Mouse (Mus musculus): Measurements from ENCODE around the gene Pde4b. TPM values are rescaled to one million over a fixed set of nuclear protein-coding genes. Genes with fewer than 3 reads are reported as not detected.
A peak's percentile ranks its signal among the peaks of the same experiment; 100 is the strongest.

Pde4b gene
- polyA plus RNA-seq, 1 experiment from 2014 or later, result 12.1 TPM

DNA sequence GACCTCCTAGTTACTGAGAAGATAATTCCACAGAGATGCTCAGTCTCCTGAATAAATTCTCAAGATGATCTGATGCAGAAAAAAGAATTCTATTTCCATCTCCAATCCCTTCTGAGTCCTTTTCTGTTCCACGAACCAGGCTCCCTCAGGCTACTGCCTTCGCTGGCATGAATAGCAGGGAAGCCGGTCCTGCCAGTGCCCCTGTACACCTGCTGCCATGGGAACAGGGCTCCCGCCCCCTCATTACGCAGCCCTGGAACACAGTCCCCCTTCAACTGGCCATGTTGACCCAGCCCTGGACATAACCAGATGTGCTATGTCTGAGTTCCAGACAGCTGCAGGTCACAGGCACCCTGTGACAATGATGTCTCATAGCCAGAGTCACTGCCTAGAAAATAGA, 535.6 kb downstream of the Pde4b start:
- 70% methylated on average over 5 of the region's 5 CpGs for WGBS
- Histone ChIP-seq H3K4me3 (replicated peaks) (no peak overlapping the region), H3K36me3 (no peaks in the 10 kb centered on the region), H3K9ac (no peak overlapping the region), H3K27ac (no peak overlapping the region), H3K4me1 (no peaks in the 10 kb centered on the region), H3K27me3 (replicated peaks) (no peaks in the 10 kb centered on the region), H3K9me3 (no peaks in the 10 kb centered on the region), H3K4me2 (no peak overlapping the region)
- ATAC-seq (ENCODE audit: insufficient read depth, low FRiP score, low read depth), result no peak

DNA sequence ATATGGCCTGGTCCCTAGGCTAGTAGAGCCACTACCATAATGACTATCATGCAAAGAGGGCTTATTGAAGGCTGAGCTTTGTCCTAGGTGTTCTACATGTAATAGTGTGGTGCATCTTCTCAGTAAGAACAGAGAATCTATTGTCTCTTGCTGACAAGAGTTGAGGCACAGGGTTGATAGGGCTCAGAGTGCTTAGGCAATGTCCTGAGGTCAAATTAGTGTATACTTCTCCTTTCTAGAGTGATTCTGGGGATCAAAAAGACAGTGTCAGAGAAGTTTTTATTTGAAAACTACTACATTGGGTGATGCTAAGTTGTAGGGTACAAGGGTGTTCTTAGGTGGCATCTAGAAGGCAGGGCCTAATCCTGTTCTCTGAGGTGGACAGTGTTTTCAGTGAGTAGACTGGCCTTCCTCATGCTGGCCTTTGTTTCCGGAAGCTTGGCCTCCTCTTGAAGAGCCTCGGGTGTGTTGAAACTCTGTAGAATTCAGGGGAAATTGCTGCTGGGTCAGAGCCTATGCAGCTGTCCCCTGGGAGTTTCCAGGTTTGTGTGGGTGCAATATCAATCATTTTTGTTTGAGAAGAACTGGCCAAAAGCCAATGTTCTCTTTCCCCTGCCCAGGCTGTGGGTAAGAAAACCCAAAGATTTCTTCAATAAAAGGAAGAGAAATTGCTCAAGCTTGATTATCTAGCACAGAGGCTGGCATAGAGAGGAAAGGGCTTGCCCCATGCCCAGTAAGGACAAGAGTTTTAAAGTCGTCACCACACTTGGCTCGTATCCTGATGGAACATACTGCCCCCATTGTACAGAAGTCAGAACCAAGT, 536.7 kb downstream of the Pde4b start:
- Histone ChIP-seq H3K27me3 (replicated peaks) (no peaks in the 10 kb centered on the region), H3K4me1 (no peaks in the 10 kb centered on the region), H3K27ac (no peak overlapping the region), H3K4me2 (no peak overlapping the region), H3K4me3 (replicated peaks) (no peak overlapping the region), H3K9me3 (no peaks in the 10 kb centered on the region), H3K9ac (no peak overlapping the region), H3K36me3 (no peaks in the 10 kb centered on the region)
- 74% methylated on average over 4 of the region's 4 CpGs for WGBS
- ATAC-seq (ENCODE audit: insufficient read depth, low FRiP score, low read depth), result peak; percentile 39; the same call in 1 of the 2 replicates

DNA sequence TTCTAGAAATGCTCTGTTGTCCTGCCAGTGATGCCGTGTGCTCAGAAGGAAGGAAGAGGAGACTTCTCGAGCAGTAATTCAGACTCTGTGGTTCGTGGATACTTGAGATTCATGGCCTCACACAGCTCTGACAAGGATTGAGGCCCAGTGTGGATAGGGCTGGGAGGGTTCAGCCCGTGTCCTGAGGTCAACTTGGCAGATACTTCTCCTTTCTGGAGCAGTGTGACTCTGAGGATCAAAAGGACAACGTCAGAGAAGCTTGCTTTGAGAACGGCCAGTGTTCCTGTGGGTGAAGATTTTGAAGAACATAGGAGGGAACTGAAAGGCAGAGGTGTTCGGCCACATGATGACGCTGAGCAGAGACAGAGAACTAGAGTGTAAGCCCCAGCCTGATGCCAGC, 537.6 kb downstream of the Pde4b start:
- Histone ChIP-seq H3K27me3 (replicated peaks) (no peaks in the 10 kb centered on the region), H3K27ac (no peak overlapping the region), H3K4me3 (replicated peaks) (no peak overlapping the region), H3K4me1 (no peaks in the 10 kb centered on the region), H3K36me3 (no peaks in the 10 kb centered on the region), H3K4me2 (no peak overlapping the region), H3K9ac (no peak overlapping the region), H3K9me3 (no peaks in the 10 kb centered on the region)
- ATAC-seq (ENCODE audit: insufficient read depth, low FRiP score, low read depth), result no peak
- WGBS, result 68% methylated on average over 8 of the region's 8 CpGs

- H3K9ac ChIP-seq, result no peak overlapping the region
- H3K27me3 ChIP-seq (replicated peaks), result no peaks in the 10 kb centered on the region
- WGBS, result 70% methylated on average over 4 of the region's 4 CpGs
- H3K27ac ChIP-seq, result no peak overlapping the region
- ATAC-seq (ENCODE audit: insufficient read depth, low FRiP score, low read depth), result no peak
- no peaks in the 10 kb centered on the region for H3K9me3 ChIP-seq
- H3K4me3 ChIP-seq (replicated peaks), result no peak overlapping the region
- no peak overlapping the region for H3K4me2 ChIP-seq
- H3K4me1 ChIP-seq, result no peaks in the 10 kb centered on the region; the same call in 1 of the 2 replicates
- H3K36me3 ChIP-seq, result no peaks in the 10 kb centered on the region
These were observed 540.5 kb downstream of the Pde4b start for GRCm38 (mm10) chr4:102627799-102628198.

DNA sequence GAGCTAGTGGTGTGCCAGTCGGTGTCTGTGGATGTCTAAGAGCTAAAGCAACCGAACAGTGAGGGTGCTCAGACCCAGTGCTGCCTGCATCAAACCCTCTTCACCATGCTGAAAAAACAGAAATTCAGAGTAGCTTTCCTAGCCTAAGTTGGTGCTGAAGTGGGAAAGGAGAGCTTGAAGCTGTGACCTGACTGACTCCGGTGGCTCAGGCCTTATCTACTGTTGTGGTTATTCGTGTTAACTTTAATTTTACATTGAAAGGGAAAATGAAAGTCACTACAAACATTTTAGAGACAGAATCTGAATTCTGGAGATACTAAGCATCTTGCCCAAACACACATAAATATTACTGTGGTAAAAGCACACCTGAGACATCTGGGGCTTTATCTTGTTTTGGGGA, 542.3 kb downstream of the Pde4b start:
- Histone ChIP-seq H3K4me3 (replicated peaks) (no peak overlapping the region), H3K36me3 (no peaks in the 10 kb centered on the region), H3K4me1 (no peaks in the 10 kb centered on the region; the same call in 1 of the 2 replicates), H3K4me2 (no peak overlapping the region), H3K27ac (no peak overlapping the region), H3K27me3 (replicated peaks) (no peaks in the 10 kb centered on the region), H3K9ac (no peak overlapping the region), H3K9me3 (no peaks in the 10 kb centered on the region)
- WGBS, result 70% methylated on average over 4 of the region's 4 CpGs
- ATAC-seq (ENCODE audit: insufficient read depth, low FRiP score, low read depth), result no peak

GRCm38 (mm10) chr4:102630261-102630660, 542.9 kb downstream of the Pde4b start:
- Histone ChIP-seq H3K27ac (no peak overlapping the region), H3K4me1 (no peaks in the 10 kb centered on the region; the same call in 1 of the 2 replicates), H3K9ac (no peak overlapping the region), H3K36me3 (no peaks in the 10 kb centered on the region), H3K4me2 (no peak overlapping the region), H3K9me3 (no peaks in the 10 kb centered on the region), H3K4me3 (replicated peaks) (no peak overlapping the region), H3K27me3 (replicated peaks) (no peaks in the 10 kb centered on the region)
- 35% methylated on average over 6 of the region's 6 CpGs for WGBS
- ATAC-seq (ENCODE audit: insufficient read depth, low FRiP score, low read depth), result no peak

DNA sequence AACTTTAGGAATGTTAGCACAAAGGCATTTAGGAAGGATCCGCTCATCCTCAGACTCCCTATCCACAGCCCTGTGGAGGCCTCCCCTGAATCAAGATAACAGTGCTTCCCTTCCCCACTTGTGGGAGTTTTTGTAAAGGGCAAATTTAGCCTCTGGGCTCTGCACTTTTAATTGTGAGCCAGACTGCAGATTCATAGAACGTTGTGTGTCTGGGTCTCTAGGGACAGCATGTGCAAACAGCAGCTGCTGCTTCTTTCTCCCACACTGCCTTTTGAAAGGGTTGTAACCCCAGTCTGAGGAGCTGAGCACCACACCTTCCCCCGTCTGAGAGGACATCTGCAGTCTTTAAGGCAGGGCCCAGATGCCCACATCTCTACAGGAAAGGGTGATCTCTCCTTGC, 544.3 kb downstream of the Pde4b start:
- WGBS, result 48% methylated on average over 3 of the region's 3 CpGs
- ATAC-seq (ENCODE audit: insufficient read depth, low FRiP score, low read depth), result no peak

DNA sequence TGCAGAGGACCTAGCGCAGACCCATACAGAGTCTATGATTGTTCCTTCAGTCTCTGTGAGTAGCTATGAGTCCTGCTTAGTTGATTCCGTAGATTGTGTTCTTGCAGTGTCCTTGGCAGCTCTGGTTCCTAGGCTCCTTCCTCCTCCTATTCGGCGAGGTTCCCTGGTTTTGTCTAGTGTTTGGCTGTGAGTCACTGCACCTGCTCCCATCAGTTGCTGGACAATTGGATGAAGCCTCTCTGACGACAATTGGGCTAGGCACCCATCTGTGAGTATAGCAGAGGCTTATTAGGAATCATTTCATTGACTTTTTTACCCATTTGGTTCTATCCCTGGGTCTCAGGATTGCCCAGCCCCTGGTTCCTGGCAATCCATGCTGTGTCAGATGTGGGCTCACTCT, 545.9 kb downstream of the Pde4b start:
- H3K27me3 ChIP-seq (replicated peaks), result no peaks in the 10 kb centered on the region
- H3K36me3 ChIP-seq, result no peaks in the 10 kb centered on the region
- no peaks in the 10 kb centered on the region; the same call in 1 of the 2 replicates for H3K4me1 ChIP-seq
- no peak overlapping the region for H3K4me3 ChIP-seq (replicated peaks)
- no peak overlapping the region for H3K9ac ChIP-seq
- no peak for ATAC-seq (ENCODE audit: insufficient read depth, low FRiP score, low read depth)
- WGBS, result 89% methylated on average over 5 of the region's 5 CpGs
- no peaks in the 10 kb centered on the region for H3K9me3 ChIP-seq
- H3K4me2 ChIP-seq, result no peak overlapping the region
- H3K27ac ChIP-seq, result no peak overlapping the region

More for the DNA sequence above, 544.3 kb downstream of the Pde4b start:
- Histone ChIP-seq H3K36me3 (no peaks in the 10 kb centered on the region), H3K4me3 (replicated peaks) (no peak overlapping the region), H3K27me3 (replicated peaks) (no peaks in the 10 kb centered on the region), H3K27ac (no peak overlapping the region), H3K9ac (no peak overlapping the region), H3K4me1 (no peaks in the 10 kb centered on the region; the same call in 1 of the 2 replicates), H3K4me2 (no peak overlapping the region), H3K9me3 (no peaks in the 10 kb centered on the region)

DNA sequence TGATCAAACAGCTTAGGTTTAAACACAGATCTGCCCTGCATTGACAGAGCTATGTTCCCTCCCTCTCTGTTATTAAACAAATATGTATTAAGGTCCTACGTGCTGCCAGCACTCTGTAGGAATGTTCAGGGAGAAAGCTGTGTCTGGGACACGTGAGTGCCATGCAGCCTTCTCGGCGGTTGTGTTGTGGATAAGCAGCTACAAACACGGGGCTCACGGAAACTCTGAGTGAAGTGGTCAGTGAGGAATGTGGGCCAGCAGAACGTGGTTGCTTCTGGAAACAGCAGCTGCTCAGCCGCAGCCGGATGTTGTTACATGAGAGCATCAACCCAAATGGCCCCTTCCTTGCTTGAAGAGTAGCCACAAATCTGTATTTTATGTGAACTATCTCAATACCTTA, 547.9 kb downstream of the Pde4b start:
- peak; percentile 82; the same call in 1 of the 2 replicates for ATAC-seq (ENCODE audit: insufficient read depth, low FRiP score, low read depth)
- H3K27me3 ChIP-seq (replicated peaks), result no peaks in the 10 kb centered on the region
- H3K4me2 ChIP-seq, result no peak overlapping the region
- H3K9me3 ChIP-seq, result no peaks in the 10 kb centered on the region
- H3K9ac ChIP-seq, result no peak overlapping the region
- H3K27ac ChIP-seq, result 0 out of 2 replicates have a peak overlapping the region, but pooled peaks have one; percentile 38
- WGBS, result 20% methylated on average over 9 of the region's 9 CpGs
- no peak overlapping the region for H3K4me3 ChIP-seq (replicated peaks)
- no peaks in the 10 kb centered on the region for H3K36me3 ChIP-seq
- H3K4me1 ChIP-seq, result no peaks in the 10 kb centered on the region; the same call in 1 of the 2 replicates

DNA sequence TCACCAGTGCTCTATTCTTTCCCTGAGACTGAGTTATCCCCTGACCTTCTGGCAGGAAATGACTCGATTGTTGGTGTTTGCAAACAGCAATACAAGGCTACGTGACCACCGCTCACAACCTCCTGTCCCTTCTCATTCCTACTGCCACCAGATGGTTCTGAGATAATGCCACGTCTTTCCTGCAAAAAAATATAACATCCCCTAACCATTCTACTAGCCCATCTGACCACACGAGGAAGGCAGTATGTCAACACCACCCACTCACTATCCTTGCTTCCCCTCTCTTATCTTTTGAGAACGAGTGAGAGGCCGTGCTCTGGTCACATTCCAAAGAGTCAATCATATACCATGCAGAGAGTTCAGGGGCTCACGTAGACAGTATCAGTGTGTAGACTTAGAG, 548.6 kb downstream of the Pde4b start:
- Histone ChIP-seq H3K27me3 (replicated peaks) (no peaks in the 10 kb centered on the region), H3K36me3 (no peaks in the 10 kb centered on the region), H3K9me3 (no peaks in the 10 kb centered on the region), H3K27ac (no peak overlapping the region), H3K4me3 (replicated peaks) (no peak overlapping the region), H3K9ac (no peak overlapping the region), H3K4me1 (no peaks in the 10 kb centered on the region), H3K4me2 (no peak overlapping the region)
- WGBS, result 50% methylated on average over 8 of the region's 8 CpGs
- no peak for ATAC-seq (ENCODE audit: insufficient read depth, low FRiP score, low read depth)

- Histone ChIP-seq H3K9me3 (no peaks in the 10 kb centered on the region), H3K27me3 (replicated peaks) (no peaks in the 10 kb centered on the region), H3K36me3 (no peaks in the 10 kb centered on the region), H3K27ac (no peak overlapping the region), H3K4me2 (no peak overlapping the region), H3K4me1 (no peaks in the 10 kb centered on the region), H3K9ac (no peak overlapping the region), H3K4me3 (replicated peaks) (no peak overlapping the region)
- no peak for ATAC-seq (ENCODE audit: insufficient read depth, low FRiP score, low read depth)
- 67% methylated on average over 4 of the region's 4 CpGs for WGBS
These were observed 550.1 kb downstream of the Pde4b start for GRCm38 (mm10) chr4:102637348-102637910.

DNA sequence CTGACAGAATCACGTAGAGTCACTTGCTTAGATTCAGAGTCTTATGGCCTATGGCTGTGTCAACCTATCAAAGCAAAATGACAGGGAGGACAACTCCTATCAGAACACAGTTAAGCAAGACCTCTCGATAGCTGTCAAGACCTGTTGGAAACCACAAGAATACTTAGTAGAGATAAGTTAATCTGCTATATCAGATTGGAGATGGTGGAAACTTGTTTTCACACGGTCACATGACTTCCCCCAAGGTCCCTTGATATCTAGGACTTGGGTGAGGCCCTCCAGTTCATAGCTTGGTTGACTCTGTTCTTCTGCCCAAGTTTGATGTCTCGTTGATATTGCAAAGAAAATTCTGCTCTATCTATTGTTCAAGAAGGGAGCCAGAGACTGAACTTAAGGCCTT, 553.6 kb downstream of the Pde4b start:
- H3K9ac ChIP-seq, result no peak overlapping the region
- no peak overlapping the region for H3K4me2 ChIP-seq
- H3K4me3 ChIP-seq (replicated peaks), result no peak overlapping the region
- H3K4me1 ChIP-seq, result no peaks in the 10 kb centered on the region
- no peaks in the 10 kb centered on the region for H3K36me3 ChIP-seq
- ATAC-seq (ENCODE audit: insufficient read depth, low FRiP score, low read depth), result no peak
- 75% methylated on average over 4 of the region's 4 CpGs for WGBS
- no peaks in the 10 kb centered on the region for H3K9me3 ChIP-seq
- H3K27ac ChIP-seq, result no peak overlapping the region
- no peaks in the 10 kb centered on the region for H3K27me3 ChIP-seq (replicated peaks)
